Mouse (Mus musculus): ENCODE results near the gene Tubb4a. TPM values are rescaled to one million over a fixed set of nuclear protein-coding genes. Genes with fewer than 3 reads are reported as not detected.
A peak's percentile ranks its signal among the peaks of the same experiment; 100 is the strongest.
"Not testable (repeated sequence)": the region's sequence is repeated elsewhere in the genome, so short reads cannot be mapped to it uniquely, and the experiment has no call there.

The Tubb4a gene
- polyA plus RNA-seq, 1 experiment: 514 TPM

DNA sequence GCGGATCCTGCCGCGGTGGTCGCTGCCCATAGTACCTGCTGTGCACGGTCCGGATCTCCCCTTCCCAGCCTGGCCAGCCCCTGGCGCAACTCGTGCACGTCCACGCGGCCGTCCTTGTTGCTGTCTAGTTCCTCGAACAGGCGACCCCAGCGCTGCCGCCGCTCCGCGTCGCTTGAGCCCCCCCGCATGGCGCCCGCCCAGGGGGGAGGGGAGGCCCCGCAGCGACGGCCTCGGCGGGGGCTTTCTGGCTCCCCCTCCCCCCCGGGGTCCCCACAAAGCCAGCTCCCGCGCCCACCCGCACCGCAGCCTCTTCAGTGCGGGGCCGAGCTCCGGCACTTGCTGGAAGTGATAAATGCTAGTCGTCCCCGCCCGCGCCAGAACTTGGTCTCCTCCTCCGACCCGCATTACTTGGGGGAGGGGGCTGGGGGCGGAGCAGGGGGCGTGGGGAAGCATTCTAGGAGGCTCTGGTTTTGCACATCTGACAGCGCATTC, 28.1 kb downstream of the Tubb4a start, which contains the start of gene Slc25a23:
TSS of gene Slc25a23 (minus strand) at position 378 of the 492 bp plus-strand sequence.
- peak; percentile 58 to 79 for DNase-seq (ENCODE audit: extremely low spot score in 1 of 2, low spot score in 1 of 2)

DNA sequence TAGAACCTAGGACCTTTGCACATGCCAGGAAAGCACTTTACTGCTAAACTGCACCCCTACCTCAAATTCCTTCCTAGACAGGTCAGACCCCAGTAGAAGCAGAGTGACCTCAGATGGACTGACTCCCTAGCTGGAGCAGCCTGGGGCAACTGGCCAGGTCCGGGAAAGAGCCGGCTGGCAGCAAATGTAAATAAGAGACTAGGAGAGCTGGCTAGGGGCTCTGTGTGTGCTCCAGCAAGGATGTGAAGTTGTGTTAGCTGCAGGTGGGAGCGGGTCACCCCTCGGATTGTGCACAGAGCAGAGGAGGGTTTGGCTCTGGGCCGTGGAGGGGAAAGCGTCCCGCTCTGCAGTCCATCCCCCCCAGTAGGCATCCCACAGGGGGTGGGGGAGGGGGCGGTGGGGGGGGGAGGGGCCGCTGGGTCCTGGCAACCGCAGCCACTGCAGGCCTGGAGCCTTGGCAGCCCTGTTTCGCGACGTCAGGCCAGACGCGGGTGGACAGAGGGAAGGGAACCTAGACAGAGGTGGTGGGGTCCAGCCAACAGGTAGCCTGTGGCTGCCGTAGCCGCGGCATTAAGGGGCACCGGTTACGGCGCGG, 28.6 kb downstream of the Tubb4a start, which contains the start of gene Crb3:
TSS of gene Crb3 (plus strand) at position 215 of the 595 bp plus-strand sequence.
- DNase-seq (ENCODE audit: extremely low spot score in 1 of 2, low spot score in 1 of 2): peak in 1 of 2 experiments; percentile 23

DNA sequence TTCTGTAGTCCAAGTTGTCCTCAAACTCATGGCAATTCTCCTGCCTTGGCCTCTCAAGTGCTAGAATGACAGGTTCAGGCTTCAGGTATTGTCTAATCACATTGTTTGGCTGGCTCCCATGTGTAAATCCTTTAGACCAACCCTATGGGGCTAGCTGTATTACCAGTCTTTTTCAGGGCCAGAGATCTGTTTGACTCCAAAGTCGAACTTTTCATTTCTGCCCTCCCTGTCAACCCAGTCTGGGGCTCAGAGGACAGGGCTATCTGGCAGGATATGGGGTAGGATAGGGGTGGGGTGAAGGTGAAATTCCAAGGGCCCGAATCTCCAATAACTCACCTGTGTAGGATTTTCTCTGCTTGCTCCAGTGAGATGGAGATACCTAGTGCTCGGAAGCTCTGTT, 31.3 kb downstream of the Tubb4a start:
- DNase-seq (ENCODE audit: extremely low spot score in 1 of 2, low spot score in 1 of 2): no peak

GRCm38 (mm10) chr17:57051679-57052078, 35.9 kb downstream of the Tubb4a start:
- not testable (repeated sequence) for DNase-seq (ENCODE audit: extremely low spot score in 1 of 2, low spot score in 1 of 2)

DNA sequence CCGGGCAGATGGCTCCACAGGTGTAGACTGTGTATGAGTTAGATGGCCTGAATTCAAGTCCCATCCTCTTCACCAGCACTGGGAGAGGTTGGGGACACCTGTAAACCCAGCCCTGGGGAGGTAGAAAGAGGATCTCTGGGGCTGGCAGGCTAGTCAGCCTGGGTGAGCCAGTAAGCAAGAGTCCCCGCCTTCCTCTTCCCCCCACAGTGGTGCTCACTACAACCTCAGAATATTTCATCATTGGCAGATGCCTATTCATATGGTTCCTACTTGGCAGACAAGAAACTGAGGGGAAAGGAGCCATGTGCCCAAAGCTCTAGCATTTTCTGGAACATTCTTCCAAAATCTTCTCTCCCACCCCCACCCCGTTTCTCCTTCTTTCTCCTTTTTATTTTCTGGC, 38.8 kb downstream of the Tubb4a start:
- DNase-seq (ENCODE audit: extremely low spot score in 1 of 2, low spot score in 1 of 2): no peak

- no peak for DNase-seq (ENCODE audit: extremely low spot score in 1 of 2, low spot score in 1 of 2)
Observed at GRCm38 (mm10) chr17:57047406-57047805, 40.2 kb downstream of the Tubb4a start.

DNA sequence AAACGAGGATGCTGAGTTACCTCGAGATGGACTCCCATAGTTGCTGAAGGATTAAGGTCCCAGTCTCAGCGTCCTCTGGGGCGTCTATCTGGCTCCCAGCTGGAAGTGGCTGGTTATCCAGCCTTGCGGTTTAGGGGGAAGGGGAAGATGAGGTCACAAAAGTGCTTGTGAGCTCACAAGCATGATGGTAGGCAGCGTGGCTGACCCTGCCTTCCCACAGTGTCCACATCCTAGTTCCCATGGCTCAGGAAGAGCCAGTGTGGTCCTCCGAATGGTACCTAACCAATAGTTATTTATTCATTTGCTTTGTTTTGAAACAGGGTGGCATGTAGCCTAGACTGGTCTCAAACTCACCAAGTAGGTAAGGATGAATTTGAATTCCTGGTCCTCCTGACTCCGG, 46.0 kb downstream of the Tubb4a start, which contains the start of gene Slc25a41:
TSS of gene Slc25a41 (minus strand) at position 101 of the 400 bp plus-strand sequence.
- no peak for DNase-seq (ENCODE audit: extremely low spot score in 1 of 2, low spot score in 1 of 2)

DNA sequence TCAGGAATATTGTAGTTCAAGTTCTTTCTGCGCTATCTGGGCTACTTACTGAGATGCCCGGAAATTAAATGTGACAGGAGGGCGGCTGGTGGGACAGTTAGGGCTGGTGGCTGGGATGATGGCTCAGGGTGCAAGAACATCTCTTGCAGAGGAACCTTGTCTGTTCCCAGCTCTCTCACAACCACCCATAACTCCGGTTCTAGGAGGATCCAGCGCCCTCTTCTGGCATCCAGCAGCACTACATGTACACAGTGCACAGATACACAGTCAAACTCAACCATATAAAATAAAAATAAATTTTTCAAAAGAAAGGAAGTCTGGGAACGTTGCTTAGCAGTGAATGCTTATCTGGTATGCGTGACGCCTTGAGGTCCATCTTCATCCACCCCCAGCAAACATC, 48.6 kb downstream of the Tubb4a start:
- DNase-seq (ENCODE audit: extremely low spot score in 1 of 2, low spot score in 1 of 2): no peak

GRCm38 (mm10) chr17:57032854-57033253, 54.7 kb downstream of the Tubb4a start:
- DNase-seq (ENCODE audit: extremely low spot score in 1 of 2, low spot score in 1 of 2): no peak

GRCm38 (mm10) chr17:57031661-57032420, 55.7 kb downstream of the Tubb4a start:
- peak; percentile 100 for DNase-seq (ENCODE audit: extremely low spot score in 1 of 2, low spot score in 1 of 2)

GRCm38 (mm10) chr17:57030931-57031660, 56.5 kb downstream of the Tubb4a start, which contains the start of gene Khsrp:
TSS of gene Khsrp (minus strand) at chr17:57031522.
- no peak for DNase-seq (ENCODE audit: extremely low spot score in 1 of 2, low spot score in 1 of 2)

Other genes with a start within 250 kb of the Tubb4a start
- gene Acsbg2, start 213.3 kb downstream of the Tubb4a start, polyA plus RNA-seq (2012; rRNA removed): 0.04 TPM in 1 of 2 replicates, not detected in the other
- 0.12 and 0.15 TPM in 2 replicates for gene 1700061G19Rik, start 212.3 kb downstream of the Tubb4a start, polyA plus RNA-seq (2012; rRNA removed)
- gene Mllt1, start 152.4 kb downstream of the Tubb4a start, polyA plus RNA-seq (2012; rRNA removed): 73.3 and 80.1 TPM in 2 replicates
- gene Acer1, start 105.7 kb downstream of the Tubb4a start, polyA plus RNA-seq (2012; rRNA removed): not detected in 2 replicates
- 146 and 147 TPM in 2 replicates for gene Clpp, start 97.5 kb downstream of the Tubb4a start, polyA plus RNA-seq (2012; rRNA removed)
- gene Alkbh7, start 90.4 kb downstream of the Tubb4a start, polyA plus RNA-seq (2012; rRNA removed): 32.4 and 36.0 TPM in 2 replicates
- 0.44 TPM in 1 of 2 replicates, not detected in the other for gene Pspn, start 87.8 kb downstream of the Tubb4a start, polyA plus RNA-seq (2012; rRNA removed)
- 74.7 and 86.4 TPM in 2 replicates for gene Gtf2f1, start 76.5 kb downstream of the Tubb4a start, polyA plus RNA-seq (2012; rRNA removed)
- 0.08 TPM in 1 of 2 replicates, not detected in the other for gene Gm17949, start 76.3 kb downstream of the Tubb4a start, polyA plus RNA-seq (2012; rRNA removed)
- gene Khsrp, start 56.3 kb downstream of the Tubb4a start, polyA plus RNA-seq (2012; rRNA removed): 62.6 and 64.9 TPM in 2 replicates
- 0.57 and 0.66 TPM in 2 replicates for gene Slc25a41, start 46.1 kb downstream of the Tubb4a start, polyA plus RNA-seq (2012; rRNA removed)
- 1.0 and 1.7 TPM in 2 replicates for gene Crb3, start 28.7 kb downstream of the Tubb4a start, polyA plus RNA-seq (2012; rRNA removed)
- gene Slc25a23, start 27.9 kb downstream of the Tubb4a start, polyA plus RNA-seq (2012; rRNA removed): 290 and 350 TPM in 2 replicates
- gene Dennd1c, start 9.3 kb downstream of the Tubb4a start, polyA plus RNA-seq (2012; rRNA removed): 2.3 and 2.4 TPM in 2 replicates
- 1.4 and 1.6 TPM in 2 replicates for gene Tnfsf9, start 17.5 kb upstream of the Tubb4a start, polyA plus RNA-seq (2012; rRNA removed)
- gene Cd70, start 62.0 kb upstream of the Tubb4a start, polyA plus RNA-seq (2012; rRNA removed): 0.40 and 0.66 TPM in 2 replicates
- not detected in 2 replicates for gene Tnfsf14, start 106.4 kb upstream of the Tubb4a start, polyA plus RNA-seq (2012; rRNA removed)
- 0.18 and 1.6 TPM in 2 replicates for gene C3, start 140.4 kb upstream of the Tubb4a start, polyA plus RNA-seq (2012; rRNA removed)
- gene Gpr108, start 160.7 kb upstream of the Tubb4a start, polyA plus RNA-seq (2012; rRNA removed): 25.0 and 26.1 TPM in 2 replicates
- gene Trip10, start 161.7 kb upstream of the Tubb4a start, polyA plus RNA-seq (2012; rRNA removed): 7.9 and 10.0 TPM in 2 replicates
- gene Vav1, start 191.3 kb upstream of the Tubb4a start, polyA plus RNA-seq (2012; rRNA removed): 3.1 and 4.4 TPM in 2 replicates

Measured in frontal cortex, adult 2 months (tissue).